In genomic region chr9:94456085-94456531, GRCm38 (mm10) we compare ENCODE assay signal across 9 mouse cellular contexts.
A peak's percentile ranks its signal among the peaks of the same experiment; 100 is the strongest.
DNase-seq lines count a peak whose midpoint lies in the region; ATAC-seq and TF ChIP-seq lines count a peak whose summit lies in the region.
"Had no signal": no experiment of that assay in that cellular context is flagged by ENCODE, and none has a peak within 500 bp of the region (broad histone marks: within the 10 kb centered on the region; RNA-seq: fewer than 3 reads in every experiment).

No protein-coding gene starts in this region.

- H3K4me3 ChIP-seq in stomach, postnatal 0 days (ENCODE audit: low read depth, low read length): no peak overlapping the region
- H3K4me3 ChIP-seq: megakaryocyte, embryonic 14.5 days had no signal

- no peaks in the 10 kb centered on the region for H3K36me3 ChIP-seq in stomach, postnatal 0 days (ENCODE audit: control insufficient read depth, insufficient read depth, low read length)

- no peak overlapping the region for H3K9ac ChIP-seq in stomach, postnatal 0 days (ENCODE audit: low read length)

- H3K4me2 ChIP-seq in stomach, postnatal 0 days (replicated peaks; ENCODE audit: low read depth): no peak overlapping the region

- no peak for TF ChIP-seq CTCF in stomach, postnatal 0 days (IDR thresholded peaks at IDR 0.05; ENCODE audit: low read depth)

- no peak for ATAC-seq in cerebellum, adult (ENCODE audit: insufficient number of reproducible peaks, low FRiP score, low TSS enrichment)
- peak; percentile 74 for ATAC-seq in stomach, postnatal 0 days (ENCODE audit: low FRiP score, low TSS enrichment)
- no peak for ATAC-seq in activated CD4-positive, CD25-positive, alpha-beta regulatory T cell, adult 4 months

- WGBS in stomach, postnatal 0 days: 24% methylated on average over 6 of the region's 6 CpGs

- DNase-seq in cerebellum, adult 9-10 months: peak; percentile 17
- DNase-seq in urinary bladder, postnatal 14 days (ENCODE audit: low spot score): peak; percentile 9
- no peak for DNase-seq in urinary bladder, adult 2 months (ENCODE audit: low spot score)
- DNase-seq in kidney, postnatal 4 days: peak; percentile 7 to 33
- peak; percentile 49 for DNase-seq in stomach, postnatal 0 days (ENCODE audit: low spot score)
- DNase-seq in left cerebral cortex, adult 11 months (ENCODE audit: low spot score): no peak

- no peaks in the 10 kb centered on the region for H3K9me3 ChIP-seq in stomach, postnatal 0 days (ENCODE audit: control insufficient read depth, low read length)
- H3K9me3 ChIP-seq: megakaryocyte, embryonic 14.5 days had no signal

- no peaks in the 10 kb centered on the region for H3K27me3 ChIP-seq in stomach, postnatal 0 days (ENCODE audit: control insufficient read depth, insufficient read depth, low read length)
- H3K27me3 ChIP-seq: megakaryocyte, embryonic 14.5 days had no signal

- TF ChIP-seq EP300 in stomach, postnatal 0 days (optimal IDR thresholded peaks at IDR 0.05): no peak

- H3K4me1 ChIP-seq in stomach, postnatal 0 days (replicated peaks; ENCODE audit: control insufficient read depth, insufficient read depth): no peaks in the 10 kb centered on the region
- H3K4me1 ChIP-seq: megakaryocyte, embryonic 14.5 days had no signal

- no peak overlapping the region for H3K27ac ChIP-seq in stomach, postnatal 0 days (replicated peaks)

Comparison
In these comparisons a context has a peak if more than half of its experiments do, and no peak if none do; other contexts are left out.
1. DNase-seq: peak in cerebellum, adult 9-10 months (single experiment), urinary bladder, postnatal 14 days (single experiment), kidney, postnatal 4 days (2 of 2) and stomach, postnatal 0 days (single experiment); none in urinary bladder, adult 2 months (single experiment) and left cerebral cortex, adult 11 months (single experiment).